Mouse (Mus musculus) retina, adult 2 months (tissue): ENCODE results near the gene Chd3.
A peak's percentile ranks its signal among the peaks of the same experiment; 100 is the strongest.

Source experiments
- DNase-seq: peaks from one replicate; pipeline ENCODE4 v3.0.0-alpha.2; 2012; ENCODE audit warnings: low read depth, low spot score

Gene Chd3

DNA sequence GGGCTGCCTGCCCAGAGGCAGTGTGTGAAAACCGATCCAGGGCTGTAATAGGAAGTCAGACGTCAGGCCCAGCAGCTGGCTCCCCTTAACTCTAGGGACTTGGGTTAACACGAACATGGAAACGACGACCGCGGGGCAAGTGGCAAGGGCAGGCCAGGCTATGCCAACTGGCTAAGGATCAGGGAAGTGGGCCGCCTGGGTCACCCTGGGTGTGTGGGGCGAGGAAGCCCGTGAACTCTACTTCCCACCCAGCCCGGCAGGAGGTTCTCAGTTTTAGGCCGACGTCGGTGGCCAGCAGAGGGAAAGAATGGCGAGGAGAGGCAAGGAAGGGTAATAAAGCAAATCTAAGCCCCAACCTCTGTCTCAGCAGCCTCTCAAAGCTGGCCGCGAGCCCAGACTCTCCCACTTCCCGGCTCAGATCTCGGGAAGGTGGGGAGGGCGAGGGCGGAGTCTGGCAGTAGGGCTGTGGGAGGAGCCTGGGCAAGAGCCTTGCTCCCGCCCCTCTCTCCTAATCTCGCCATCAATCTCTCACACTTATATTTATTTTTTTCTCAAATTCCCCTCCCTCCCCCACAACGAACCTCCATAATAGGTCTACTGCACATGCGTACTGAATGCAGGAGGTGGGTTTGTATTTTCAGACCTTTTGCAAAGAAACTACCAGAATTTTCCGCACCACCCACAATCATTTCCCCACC is 2.9 kb downstream of the Chd3 start:
- DNase-seq: peak; percentile 69

DNA sequence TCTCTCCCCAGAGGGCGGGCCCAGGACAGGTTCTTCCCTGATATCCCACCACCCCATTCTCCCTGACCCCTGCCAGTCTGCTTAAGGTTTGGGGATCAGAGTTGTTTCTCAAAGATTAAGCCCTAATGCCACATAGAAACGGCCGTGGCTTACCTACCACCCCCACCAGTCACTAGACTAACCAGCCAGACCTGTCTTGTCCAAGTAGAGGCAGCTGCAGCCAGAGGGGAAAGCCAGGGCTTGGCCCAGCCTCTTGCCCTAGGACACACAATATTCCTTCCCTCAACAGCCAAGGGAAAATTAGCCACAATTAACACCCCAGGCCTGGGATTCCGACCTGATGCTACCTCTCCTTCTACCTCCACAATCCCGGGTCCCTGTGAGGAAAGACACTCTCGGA is 3.5 kb downstream of the Chd3 start:
- DNase-seq: no peak

DNA sequence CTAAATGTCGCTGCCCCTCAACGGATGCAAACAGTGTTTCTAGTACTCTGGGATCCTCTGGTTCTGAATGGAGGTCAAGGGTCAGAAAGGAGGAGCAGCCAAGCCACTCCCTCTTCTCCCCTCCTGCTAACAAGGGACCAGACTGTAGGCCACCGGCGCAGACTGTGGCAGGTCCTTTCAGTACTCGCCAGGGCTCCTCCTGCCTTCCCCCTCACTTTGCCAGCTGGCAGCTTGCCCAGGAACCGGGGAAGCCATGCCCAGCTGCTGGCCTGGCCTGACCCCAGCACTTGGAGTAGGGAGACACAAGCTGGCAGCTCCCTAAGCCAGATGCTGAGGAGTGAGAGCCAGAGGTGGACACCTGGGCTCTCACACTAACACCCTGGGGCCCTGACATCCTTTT is 4.3 kb downstream of the Chd3 start:
- DNase-seq: peak; percentile 61

DNA sequence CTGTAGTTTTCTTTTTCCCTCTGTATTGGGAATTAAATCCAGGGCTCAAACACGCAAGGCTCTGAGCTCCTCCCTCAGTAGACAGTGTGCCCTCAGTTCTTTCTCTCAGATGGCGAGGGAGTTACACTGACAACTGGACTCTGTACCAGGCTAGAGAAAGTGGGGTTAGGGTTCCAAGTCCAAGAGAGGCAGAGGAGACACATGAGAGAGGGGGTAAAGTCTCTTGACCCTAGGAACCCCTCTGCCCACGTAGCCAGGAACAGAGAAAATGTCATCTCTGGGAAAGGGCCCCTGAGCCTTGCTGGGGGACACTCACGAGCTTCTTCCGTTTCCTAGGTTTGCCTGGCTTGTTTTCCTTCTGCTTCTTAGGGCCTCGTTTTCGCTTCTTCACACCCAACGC is 4.8 kb downstream of the Chd3 start:
- DNase-seq: no peak

DNA sequence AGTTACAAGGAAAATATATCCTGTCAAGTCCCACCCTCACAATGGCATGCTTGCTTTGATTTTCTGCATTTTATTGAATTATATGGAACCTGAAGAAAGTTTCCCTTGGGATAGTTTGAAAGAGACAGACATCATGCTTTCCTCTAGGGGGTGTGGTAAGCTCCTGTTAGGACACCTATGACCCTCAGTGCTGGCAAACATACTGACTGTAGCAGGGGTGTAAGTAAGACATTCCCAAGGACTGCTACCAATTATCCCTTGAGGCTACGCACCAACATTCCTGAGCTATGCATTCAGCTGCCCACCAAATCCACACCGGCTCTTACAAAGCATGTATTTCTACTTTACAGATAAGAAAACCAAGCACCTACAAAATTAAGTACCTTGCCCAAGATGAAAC is 6.7 kb downstream of the Chd3 start:
- no peak for DNase-seq

DNA sequence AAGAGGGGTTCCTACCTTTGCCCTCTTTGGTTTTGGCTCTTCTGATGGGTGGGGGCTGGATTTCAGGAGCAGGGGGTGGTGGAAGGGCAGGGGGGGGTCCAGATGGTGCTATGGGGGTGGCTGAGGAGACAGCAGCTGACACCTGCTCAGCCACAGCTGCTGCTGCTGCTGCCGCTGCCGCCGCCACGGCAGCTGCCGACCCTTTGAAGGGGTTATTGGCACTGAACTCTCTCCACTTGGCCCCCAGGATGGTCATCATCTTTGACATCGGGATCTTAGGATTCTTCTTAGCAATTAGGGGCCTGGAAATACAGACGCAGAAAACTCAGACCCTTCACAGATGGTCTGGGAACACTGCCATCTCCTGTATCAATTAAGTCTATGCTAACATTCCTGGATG is 7.2 kb downstream of the Chd3 start:
- no peak for DNase-seq

DNA sequence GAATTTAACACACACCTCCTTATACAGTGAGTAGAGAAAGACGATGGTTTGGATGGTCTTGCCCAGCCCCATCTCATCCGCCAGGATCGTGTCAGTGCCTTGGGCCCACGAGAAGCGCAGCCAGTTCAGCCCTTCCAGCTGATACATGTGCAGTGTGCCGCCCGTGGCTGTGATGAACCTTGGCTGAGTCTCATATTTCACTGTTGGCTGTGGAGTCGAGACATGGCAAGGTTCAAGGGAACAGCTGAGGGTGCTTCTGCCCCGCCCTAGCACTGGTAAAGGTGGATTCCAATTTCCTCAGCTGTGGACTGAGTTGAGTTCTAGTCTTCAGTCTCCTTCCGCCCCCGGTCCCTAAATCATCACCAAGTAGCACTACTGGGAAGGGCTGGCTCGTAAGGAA is 11.5 kb downstream of the Chd3 start:
- DNase-seq: no peak

DNA sequence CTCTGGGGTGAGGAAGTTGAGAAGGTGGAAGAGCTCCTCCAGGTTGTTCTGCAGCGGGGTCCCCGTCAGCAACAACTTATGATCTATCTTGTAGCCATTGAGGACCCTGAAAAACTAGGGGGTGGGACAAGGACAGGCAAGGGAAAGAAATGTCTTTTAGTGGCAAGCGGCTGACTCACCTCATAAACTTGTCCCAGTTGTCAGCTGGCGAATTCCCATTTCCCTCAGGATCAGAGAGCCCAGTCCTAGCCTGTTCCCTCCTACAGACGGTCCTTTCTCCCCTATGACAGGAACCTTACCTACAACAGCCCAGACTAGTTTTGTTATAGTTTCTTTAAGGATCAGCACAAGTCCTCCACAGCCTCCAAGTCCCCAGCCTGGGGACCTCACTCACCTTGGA is 12.7 kb downstream of the Chd3 start:
- no peak for DNase-seq

DNA sequence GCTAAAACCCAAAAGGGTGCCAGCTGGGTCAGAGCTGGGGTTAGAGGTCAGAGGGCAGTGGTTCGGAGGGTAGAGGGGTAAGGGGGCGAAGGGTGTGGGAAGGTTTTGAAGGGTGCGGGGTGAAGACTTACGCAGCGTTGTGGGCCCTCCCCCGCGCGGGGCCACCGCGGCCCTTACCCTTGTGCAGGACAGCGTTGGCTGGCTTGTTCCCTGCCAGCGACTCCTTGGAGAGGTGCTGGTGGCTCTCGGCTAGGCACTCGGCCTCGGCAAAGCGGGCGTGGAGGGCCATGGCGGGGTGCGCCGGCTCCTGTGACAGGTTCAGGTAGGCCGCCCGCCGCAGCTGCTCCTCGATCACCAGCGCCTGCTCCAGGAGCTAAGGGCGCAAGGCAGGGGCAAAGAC is 22.8 kb downstream of the Chd3 start:
- DNase-seq: no peak

DNA sequence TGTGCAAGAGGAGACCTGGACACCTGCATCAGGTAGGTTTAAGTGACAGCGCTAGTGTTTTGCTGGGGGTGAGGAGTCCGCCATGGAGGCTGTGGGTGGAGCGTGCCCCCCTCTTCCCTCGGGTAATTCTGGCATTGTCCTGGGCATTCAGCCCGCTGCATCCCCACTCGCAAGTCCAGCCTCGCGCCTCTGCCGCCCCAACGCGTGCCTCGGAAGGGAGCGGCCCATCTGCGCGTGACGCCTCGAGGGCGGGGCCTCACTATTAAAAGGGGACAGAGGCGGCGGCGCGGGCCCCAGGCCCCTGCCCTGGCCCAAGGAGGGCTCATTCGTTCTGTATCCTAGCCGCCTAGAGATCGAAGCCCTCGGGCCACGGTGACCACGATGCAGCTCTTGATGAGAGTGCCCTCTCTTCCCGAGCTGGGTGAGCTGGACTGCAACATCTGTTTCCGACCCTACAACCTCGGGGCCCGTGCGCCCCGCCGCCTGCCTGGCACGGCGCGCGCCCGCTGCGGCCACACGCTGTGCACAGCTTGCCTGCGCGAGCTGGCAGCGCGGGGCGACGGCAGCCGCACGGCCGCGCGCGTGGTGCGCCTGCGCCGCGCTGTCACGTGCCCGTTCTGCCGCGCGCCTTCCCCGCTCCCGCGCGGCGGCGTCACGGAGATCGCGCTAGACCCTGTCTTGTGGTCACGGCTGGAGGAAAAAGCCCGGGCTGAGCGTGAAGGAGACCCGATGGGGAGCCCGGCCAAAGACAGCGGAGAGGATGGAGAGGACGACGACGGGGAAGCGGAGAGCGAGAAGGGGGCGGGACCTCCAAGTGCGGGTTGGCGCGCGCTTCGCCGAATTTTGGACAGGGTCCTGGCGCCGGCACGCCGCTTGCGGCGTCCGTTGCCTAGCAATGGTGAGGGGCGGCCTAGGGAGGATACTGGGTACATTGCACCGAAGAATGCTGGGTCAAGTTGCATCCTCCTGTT is 28.8 kb downstream of the Chd3 start, which contains the start of gene Rnf227:
TSS of gene Rnf227 (plus strand) at position 301 of the 971 bp plus-strand sequence.
- DNase-seq: peak; percentile 62

DNA sequence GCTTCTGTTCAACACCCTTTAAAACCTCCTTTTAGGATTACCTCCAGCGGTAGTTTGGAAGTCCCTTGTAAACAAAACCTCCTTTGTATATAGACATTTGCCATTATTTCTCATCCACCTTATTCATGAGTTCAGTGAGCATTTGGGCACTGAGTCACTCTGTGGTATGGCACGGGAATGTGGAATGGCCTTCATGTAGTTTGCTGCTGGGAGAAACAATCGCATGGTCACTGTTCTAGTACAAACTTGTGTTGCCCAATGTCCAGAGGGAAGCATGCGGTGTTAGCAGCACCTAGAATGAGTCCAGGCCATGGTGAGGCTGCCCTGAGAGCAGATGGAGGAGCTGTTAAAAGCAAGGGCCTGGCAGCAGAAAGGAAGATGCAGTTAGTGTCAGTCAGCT is 34.4 kb downstream of the Chd3 start:
- DNase-seq: no peak

DNA sequence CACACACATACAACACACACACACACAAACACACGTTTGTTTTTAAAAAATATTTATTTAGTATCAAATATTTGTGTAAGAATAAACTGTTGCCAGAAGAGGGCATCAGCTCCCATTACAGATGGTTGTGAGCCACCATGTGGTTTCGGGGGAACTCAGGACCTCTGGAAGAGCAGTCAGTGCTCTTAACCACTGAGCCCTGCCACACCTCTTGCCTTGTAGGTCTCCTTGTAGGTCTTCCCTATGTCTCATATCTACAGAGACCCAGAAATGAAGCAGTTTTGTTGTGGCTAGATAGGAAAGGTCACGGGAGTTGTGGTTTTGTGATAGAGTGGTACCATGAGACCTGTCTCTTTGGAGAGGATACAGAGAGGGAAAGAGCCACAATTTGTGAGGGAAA is 35.3 kb downstream of the Chd3 start:
- DNase-seq: no peak

DNA sequence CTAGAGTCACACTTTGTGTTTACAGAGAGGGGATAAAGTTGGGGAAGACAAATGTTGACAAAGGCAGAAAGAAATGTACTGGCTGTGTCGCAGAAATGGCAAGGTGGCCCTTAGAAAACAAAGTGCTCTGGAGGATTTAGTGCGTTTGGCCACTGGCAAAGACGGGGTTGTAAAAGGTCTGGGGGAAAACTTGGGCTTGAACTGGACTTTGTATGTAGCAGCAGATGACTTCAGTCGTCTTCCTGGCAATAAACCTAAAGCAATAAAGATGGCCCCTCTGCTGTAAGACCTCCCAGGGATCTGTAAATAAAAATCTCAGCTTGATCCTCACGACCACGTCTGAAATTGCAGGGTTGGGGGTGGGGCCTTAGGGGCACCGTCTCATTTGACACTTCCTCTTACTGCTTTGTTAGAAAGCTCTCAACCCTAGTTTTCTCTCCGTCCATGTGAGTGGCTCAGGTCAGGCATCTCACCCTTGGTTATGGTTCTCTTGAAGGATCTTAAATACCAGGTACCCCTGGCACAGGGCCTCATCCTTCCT is 36.4 kb downstream of the Chd3 start:
- no peak for DNase-seq

DNA sequence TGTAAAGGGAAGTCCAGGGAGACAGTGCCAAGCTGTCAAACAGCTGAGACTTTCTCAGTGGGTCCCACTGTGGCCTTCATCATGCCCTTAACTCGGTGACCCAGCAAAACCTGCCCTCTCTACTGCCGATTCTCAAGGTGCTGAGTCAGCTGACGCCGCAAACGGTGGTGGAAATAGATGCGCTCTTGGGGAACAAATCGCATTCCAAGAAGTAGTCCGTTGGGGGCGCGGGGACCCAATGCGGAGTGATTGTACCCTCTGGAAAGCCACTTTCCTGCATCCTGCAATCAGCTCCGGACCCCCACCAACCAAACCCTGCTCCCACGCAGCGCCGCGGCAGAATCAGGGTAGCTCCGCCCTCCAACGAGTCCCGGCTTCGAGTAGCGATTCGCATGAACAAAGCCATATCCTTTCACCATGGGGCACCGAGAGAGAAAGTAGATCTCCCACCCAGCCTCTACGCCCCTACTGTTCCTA is 37.2 kb downstream of the Chd3 start:
- DNase-seq: no peak

DNA sequence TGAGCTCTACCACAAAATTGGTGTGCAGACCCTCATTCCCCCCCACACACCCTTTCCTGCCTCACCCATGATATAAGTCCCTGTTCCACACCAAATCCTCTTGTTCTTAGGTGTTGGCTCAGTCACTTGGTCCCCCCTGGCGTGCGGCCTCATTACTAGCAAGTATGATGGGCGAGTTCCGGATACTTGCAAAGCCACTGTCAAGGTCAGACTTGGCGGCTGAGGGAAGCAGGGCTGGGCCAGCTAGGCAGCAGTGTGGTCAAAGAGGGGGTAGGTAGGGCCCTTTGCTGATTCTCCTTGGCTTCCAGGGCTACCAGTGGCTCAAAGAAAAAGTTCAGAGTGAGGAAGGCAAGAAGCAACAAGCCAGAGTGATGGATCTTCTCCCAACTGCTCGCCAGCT is 38.1 kb downstream of the Chd3 start:
- DNase-seq: no peak

DNA sequence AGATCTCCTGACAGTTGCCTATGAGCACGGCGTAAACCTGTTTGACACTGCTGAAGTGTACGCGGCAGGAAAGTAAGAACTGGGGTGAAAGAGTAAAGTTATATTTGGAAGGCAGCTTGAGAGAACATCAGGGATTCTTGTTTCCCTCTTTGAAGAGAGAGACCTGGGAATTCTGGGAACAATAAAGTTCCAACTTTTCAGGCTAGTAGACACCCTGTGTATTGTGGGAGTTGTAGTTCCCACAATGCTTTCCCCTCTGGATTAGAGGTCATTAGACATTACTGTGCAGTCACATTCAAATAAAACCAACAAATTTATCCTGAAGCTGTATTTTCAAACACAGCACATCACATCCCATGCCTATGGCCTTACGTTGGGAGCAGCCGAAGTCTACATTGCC is 40.7 kb downstream of the Chd3 start:
- no peak for DNase-seq

DNA sequence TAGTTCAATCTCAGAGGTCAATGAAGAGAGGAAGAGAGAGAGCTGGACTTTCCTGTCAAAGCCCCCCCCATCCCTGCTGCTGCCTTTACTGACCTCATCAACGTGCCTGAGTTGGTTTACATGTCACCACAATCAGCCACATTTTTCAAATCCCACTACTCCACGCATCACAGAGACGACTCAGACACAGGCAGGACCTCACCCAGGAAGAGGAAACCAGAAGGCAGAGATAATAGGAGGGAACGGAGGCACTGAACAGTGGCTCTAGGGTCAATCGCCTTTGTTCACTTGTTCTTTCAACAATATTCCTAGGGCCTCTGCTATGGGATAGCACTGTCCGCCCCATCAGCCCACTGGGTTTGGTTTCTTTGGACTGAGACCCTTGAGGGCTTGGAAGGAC is 41.6 kb downstream of the Chd3 start:
- DNase-seq: no peak

DNA sequence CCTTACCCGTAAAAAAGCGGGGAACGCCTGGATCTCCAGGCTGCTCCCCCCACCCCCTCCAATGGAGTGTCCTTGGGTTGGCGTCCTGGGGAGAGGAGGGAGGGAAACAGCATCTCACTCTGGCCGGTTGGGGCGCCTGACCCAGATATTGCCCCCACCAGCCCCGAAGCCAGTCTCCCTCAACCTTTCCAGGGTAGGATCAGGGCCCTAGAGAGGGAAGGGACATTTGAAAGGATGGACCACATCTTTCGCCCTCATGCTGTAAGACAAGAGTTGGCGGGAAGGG is 42.1 kb downstream of the Chd3 start:
- no peak for DNase-seq

DNA sequence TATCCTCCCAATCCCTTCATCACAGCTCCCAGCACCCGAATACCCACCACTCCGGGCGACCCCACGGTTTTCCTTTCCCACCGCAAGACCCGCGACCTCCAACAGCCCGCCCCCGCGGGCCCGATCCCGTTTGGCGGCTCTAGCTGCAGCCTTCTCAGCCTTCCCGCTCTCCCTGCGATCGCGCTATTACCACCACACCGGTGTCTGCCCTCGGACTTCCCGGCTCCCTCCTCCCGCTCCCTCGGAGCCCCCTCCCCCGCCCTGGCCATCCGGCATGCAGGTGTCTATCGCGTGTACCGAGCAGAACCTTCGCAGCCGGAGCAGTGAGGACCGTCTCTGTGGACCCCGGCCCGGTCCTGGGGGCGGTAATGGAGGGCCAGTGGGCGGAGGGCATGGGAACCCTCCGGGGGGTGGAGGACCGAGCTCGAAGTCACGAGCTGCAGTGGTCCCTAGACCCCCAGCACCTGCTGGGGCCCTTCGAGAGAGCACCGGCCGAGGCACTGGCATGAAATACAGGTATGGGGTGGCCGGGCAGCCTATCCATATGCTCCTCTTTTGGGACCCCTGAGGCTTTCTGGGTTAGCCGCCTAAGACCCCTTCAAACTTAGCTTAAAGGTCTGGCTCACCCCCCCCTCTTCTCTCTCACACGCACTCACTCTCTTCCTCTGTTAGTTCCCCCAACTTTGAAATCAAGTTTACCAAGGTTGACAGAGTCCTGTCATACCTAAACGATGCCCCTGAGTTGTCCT is 42.6 kb downstream of the Chd3 start:
- DNase-seq: no peak

DNA sequence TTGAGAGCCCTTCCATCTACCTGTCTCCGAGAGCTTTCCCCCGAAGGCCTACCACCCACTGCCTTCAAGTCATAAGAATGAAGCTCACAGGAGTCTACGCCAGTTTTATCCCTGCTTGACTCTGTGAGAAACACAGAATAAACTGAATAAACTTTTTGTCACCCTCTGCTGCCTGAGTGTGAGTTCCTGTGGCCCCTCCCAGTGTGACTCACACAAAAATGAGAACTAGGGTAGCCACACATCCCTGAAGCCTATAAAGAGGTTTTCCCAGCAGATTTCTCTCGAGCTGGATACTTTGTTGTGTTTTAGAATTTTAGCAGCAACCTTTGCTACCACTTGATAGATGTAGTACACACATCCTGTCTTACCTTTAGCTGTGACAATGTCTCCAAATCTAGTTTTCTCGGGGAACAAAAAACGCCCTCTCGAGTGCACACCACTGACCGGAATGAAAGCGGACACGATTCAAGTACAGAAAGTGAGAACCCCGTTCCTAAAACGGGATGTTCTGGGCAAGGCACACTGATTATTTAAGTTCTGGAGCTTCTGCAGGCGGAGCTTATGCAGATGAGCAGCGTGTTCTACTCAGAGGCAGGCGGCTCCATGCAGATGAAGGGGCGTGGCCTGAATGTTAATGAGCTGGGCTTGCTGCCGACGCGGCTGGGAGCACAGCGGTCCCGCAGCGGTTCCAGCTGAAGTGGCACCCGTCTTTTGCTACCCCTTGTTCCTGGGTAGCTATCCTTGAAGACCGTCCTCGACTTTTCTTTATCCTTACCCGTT is 43.4 kb downstream of the Chd3 start, which contains the start of gene Kcnab3:
TSS of gene Kcnab3 (plus strand) at position 631 of the 780 bp plus-strand sequence.
- DNase-seq: peak; percentile 64

DNA sequence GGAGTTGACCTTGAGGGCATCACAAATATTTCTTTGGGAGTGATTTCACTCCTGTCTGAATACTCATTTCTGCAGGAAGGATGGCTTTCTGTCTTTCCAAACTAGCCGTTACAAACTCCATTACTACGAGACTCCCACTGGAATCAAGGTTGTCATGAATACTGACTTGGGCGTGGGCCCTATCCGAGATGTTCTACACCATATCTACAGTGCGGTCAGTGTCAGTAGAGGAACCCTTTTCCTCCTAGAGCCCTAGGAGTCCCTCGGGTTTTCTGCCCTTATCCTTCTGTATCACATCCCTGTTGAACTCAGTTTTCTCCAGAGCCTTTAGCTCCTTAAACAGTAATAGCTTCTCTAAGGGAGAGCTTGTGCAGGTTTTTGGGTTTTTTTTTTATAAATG is 44.5 kb downstream of the Chd3 start:
- DNase-seq: no peak
